Mouse (Mus musculus) testis, adult 2 months (tissue): ENCODE data around the gene Ces2e. TPM values are rescaled to one million over a fixed set of nuclear protein-coding genes. Genes with fewer than 3 reads are reported as not detected.
"Not testable (repeated sequence)": the region's sequence is repeated elsewhere in the genome, so short reads cannot be mapped to it uniquely, and the experiment has no call there.

Source experiments
- H3K27ac ChIP-seq: fragments of 200-500 bp; 2 replicates; pipeline ENCODE4 v1.5.1; 2012; ENCODE audit warnings: low read depth, low read length; ENCODE audit not compliant: control insufficient read depth, insufficient read depth
- H3K27me3 ChIP-seq: fragments of 200-500 bp; 2 replicates; pipeline ENCODE4 v1.6.1; 2012; ENCODE audit warnings: mild to moderate bottlenecking, low read length, moderate library complexity; ENCODE audit not compliant: control insufficient read depth, insufficient read depth
- H3K36me3 ChIP-seq: fragments of 200-500 bp; 2 replicates; pipeline ENCODE4 v1.6.1; 2012; ENCODE audit warnings: mild to moderate bottlenecking, low read length; ENCODE audit not compliant: control insufficient read depth, insufficient read depth
- H3K4me1 ChIP-seq: fragments of 200-500 bp; 2 replicates; pipeline ENCODE4 v1.6.1; 2012; ENCODE audit warnings: low read length; ENCODE audit not compliant: control insufficient read depth, insufficient read depth
- H3K4me3 ChIP-seq: fragments of 200-500 bp; 2 replicates; pipeline ENCODE4 v1.5.1; 2012; ENCODE audit warnings: low read depth, mild to moderate bottlenecking, low read length, moderate library complexity, mixed read lengths; ENCODE audit not compliant: control insufficient read depth
- CTCF ChIP-seq: fragments of 200-500 bp; IDR thresholded peaks from 2 replicates; pipeline ENCODE4 v1.5.1; 2012; ENCODE audit warnings: low read depth, mild to moderate bottlenecking, inconsistent platforms, low read length, moderate library complexity; ENCODE audit not compliant: control insufficient read depth, insufficient read depth, insufficient replicate concordance
- POLR2A ChIP-seq: fragments of 200-500 bp; IDR thresholded peaks from 2 replicates; pipeline ENCODE4 v1.6.1; 2012; ENCODE audit warnings: low read depth, mild to moderate bottlenecking, inconsistent platforms, low read length, moderate library complexity; ENCODE audit not compliant: control insufficient read depth
- polyA plus RNA-seq: library from polyadenylated mRNA; depleted of rRNA; stranded (reverse); fragments of >200 nt; gene quantifications from 2 replicates; pipeline ENCODE4 v1.2.3, GENCODE M21; 2012; rRNA removed

The Ces2e gene
- 0.37 and 0.38 TPM in 2 replicates for polyA plus RNA-seq

DNA sequence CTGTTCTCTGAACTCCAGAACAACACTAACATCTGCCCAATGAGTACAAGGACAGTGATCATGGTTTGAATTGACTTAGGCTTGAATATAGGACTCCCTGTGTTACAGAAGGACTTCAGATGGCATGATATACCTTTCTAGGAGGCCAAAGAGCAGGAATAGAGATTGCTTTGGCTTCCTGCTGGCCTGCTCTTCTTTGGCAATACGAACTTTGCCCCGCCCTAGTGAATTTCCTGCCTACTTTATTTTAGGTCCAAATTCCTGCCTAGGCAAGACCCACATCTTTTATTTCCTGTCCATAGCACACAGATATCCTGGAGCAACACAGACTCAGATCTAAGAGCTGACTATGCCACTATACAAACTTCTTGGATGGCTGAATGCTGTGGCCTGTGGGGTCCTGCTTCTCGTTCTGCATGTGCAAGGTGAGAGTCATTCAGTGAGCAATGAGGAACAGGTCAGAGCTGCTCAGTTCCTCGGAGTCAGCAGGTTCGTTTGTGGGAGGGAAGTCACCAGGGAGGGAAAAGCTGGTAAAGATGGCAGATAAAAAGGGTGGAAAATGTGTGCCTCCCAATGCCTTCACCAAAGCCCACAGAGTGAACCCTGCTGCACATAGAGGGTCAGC, at the start of gene Ces2e:
TSS of gene Ces2e (plus strand) at position 289 of the 625 bp plus-strand sequence.
- H3K27me3 ChIP-seq, result no peaks in the 10 kb centered on the region
- H3K36me3 ChIP-seq, result no peaks in the 10 kb centered on the region
- H3K4me1 ChIP-seq, result no peaks in the 10 kb centered on the region
- no peak within 1 kb of the TSS for H3K27ac ChIP-seq
- no peak within 1 kb of the TSS for H3K4me3 ChIP-seq
- TF ChIP-seq POLR2A (no peak), CTCF (no peak)

DNA sequence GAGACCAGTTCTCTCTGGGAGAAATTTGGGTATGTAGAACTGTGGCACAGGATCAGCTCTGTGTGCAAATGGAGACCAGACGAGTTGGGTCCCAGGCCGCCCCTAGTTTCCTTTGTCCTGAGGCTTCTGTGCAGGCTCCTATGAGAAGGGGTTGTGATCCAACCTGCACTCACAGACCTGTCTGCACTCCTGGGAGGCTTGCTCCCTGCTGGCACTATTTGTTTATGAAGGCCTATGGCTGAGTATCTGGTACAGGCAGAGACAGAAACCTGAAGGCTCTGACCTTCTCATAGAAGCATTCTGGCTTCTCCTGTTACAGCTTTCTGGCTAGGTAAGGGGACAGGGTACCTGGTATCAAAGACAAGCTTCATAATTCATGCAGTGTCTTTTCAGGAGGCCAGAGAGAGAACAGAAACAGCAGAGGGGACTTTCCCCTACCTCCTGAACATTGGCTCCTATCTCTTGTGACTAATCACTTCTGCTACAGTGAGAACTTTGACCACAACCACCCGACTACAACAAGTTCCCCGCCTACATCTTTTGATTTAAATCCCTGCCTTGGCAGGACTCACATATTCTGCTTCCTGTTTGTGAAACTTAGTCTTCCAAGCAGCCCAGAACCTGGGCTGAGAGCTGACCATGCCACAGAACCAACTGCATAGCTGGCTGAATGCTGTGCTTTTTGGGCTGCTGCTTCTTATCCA, 39.7 kb upstream of the Ces2e start:
- H3K4me3 ChIP-seq, H3K36me3 ChIP-seq, H3K27ac ChIP-seq, H3K4me1 ChIP-seq, H3K27me3 ChIP-seq: not testable (repeated sequence)

DNA sequence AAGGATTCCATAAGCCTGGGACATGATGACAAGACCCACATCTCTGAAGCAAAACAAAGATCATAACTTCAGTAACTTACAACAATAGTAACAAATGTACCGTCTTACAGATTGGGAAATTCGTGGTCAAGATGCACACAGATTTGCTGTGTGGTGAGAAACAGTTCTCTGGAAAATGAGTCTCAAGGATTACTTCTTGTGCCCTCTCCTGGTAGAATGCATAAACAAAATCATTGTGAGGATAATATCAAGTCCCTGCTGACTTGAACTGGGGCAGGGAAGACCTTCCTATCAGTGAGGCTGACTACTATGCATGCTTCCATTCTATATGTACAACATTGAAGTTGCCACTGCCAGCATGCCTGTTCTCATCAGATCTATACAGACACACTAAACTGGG, 24.3 kb upstream of the Ces2e start:
- Histone ChIP-seq H3K27ac (no peak overlapping the region), H3K36me3 (no peaks in the 10 kb centered on the region), H3K4me3 (no peak overlapping the region), H3K27me3 (no peaks in the 10 kb centered on the region), H3K4me1 (no peaks in the 10 kb centered on the region)
- TF ChIP-seq POLR2A (no peak), CTCF (no peak)

DNA sequence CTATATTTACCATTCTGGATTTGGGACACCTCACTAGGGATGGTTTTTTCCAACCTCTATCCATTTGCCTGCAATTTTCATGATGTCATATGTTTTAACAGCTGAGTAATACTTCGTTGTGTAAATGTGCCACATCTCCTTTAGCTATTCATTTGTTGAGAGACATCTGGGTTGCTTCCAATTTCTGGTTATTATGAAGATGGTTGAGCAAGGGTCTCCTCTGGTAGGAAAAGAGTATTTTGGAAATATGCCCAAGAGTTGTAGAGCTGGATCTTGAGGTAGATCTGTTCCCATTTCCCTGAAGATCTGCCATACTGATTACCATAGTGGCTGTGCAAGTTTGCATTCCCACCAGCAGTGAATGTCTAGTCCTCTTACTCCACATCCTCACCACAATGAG, 18.9 kb upstream of the Ces2e start:
- no peaks in the 10 kb centered on the region for H3K36me3 ChIP-seq
- no peak overlapping the region for H3K4me3 ChIP-seq
- TF ChIP-seq CTCF (no peak), POLR2A (no peak)
- no peaks in the 10 kb centered on the region for H3K27me3 ChIP-seq
- H3K27ac ChIP-seq, result no peak overlapping the region
- H3K4me1 ChIP-seq, result no peaks in the 10 kb centered on the region

DNA sequence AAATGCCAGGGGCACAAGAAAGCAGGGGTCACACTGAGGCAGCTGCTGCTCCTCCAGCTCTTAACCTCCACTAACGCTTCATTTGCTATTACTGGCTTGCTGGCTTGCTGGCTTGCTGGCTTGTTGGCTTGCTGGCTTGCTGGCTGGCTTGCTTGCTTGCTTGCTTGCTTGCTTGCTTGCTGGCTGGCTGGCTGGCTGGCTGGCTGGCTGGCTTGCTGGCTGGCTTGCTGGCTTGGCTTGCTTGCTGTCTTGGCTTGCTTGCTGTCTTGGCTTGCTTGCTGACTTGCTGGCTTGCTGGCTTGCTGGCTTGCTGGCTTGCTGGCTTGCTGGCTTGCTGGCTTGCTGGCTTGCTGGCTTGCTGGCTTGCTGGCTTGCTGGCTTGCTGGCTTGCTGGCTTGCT, 17.0 kb upstream of the Ces2e start:
- H3K27me3 ChIP-seq, H3K36me3 ChIP-seq, H3K4me3 ChIP-seq, H3K27ac ChIP-seq, H3K4me1 ChIP-seq: not testable (repeated sequence)

DNA sequence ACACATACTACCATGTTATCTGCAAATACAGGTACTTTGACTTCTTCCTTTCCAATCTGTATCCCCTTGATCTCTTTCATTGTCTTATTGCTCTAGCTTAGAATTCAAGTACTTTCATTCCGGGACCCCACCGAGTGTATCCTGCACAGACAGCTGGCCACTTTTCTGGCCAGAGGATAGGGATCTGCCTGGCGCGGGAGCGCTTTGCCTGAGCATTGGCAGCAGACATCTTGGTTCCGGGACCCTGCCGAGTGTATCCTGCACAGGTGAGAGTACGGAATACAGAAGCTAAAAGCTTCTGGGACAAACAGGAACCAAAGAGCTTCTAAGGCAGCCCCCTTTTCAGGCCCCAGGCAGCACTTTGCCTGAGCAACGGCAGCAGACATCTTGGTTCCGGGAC, 16.4 kb upstream of the Ces2e start:
- H3K4me3 ChIP-seq, H3K27ac ChIP-seq, H3K27me3 ChIP-seq, H3K4me1 ChIP-seq, H3K36me3 ChIP-seq: not testable (repeated sequence)

DNA sequence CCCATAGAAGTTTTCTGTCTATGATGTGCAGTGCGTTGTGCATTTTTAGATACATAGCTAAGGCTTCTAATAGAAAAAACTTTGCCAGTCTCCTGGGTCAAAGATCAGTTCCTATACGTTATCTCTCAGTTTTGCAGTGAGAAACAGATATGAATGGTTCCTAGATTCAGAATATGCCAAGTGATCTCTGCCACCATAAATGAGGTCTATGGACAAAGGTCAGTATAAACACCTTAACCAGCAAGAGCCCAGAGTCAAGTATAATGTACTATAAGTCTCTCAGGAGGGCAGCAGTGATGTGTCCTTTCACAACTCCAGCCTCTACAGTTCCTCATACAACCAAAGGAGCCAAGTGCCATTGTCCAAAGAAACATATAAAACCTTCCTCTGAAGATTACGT, 1.2 kb downstream of the Ces2e start:
- H3K27ac ChIP-seq, result no peak overlapping the region
- H3K27me3 ChIP-seq, result no peaks in the 10 kb centered on the region
- no peak overlapping the region for H3K4me3 ChIP-seq
- TF ChIP-seq CTCF (no peak), POLR2A (no peak)
- no peaks in the 10 kb centered on the region for H3K36me3 ChIP-seq
- no peaks in the 10 kb centered on the region for H3K4me1 ChIP-seq

DNA sequence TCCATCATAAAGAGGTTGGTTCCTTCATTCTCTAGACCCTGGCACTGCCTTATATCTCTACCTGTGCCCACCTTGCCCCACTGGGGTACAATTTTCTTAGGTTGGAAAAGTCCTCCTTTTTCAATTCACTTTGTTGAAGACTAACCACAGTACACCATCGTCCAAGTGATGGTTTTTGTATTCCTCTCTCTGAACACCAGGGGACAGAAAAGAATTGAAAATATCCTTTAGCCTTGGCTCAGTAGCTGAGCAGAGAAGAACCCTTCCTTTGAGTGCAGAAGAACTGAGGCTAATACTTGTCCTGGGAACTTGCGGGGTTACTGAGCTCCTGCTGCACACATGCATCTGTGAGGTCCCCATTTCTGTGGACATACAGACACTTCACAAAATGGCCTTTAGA, 18.6 kb downstream of the Ces2e start:
- TF ChIP-seq POLR2A (no peak), CTCF (no peak)
- Histone ChIP-seq H3K4me1 (no peaks in the 10 kb centered on the region), H3K4me3 (no peak overlapping the region), H3K27ac (no peak overlapping the region), H3K27me3 (no peaks in the 10 kb centered on the region), H3K36me3 (no peaks in the 10 kb centered on the region)
